Mouse (Mus musculus): ENCODE measurements around the gene Cycs.
"Not testable (repeated sequence)": the region's sequence is repeated elsewhere in the genome, so short reads cannot be mapped to it uniquely, and the experiment has no call there.

Gene Cycs

GRCm38 (mm10) chr6:50566141-50566996 lies at the start of gene Cycs:
TSS of gene Cycs (minus strand) at chr6:50566538.
- DNase-seq (ENCODE audit: low spot score in 2 of 2) = peak; percentile 97 to 99

GRCm38 (mm10) chr6:50601620-50602019 lies 35.3 kb upstream of the Cycs start:
- DNase-seq (ENCODE audit: low spot score in 2 of 2) = no peak

GRCm38 (mm10) chr6:50598560-50598959 lies 32.2 kb upstream of the Cycs start:
- DNase-seq (ENCODE audit: low spot score in 2 of 2) = peak in 1 of 2 experiments; percentile 43

- peak; percentile 94 to 96 for DNase-seq (ENCODE audit: low spot score in 2 of 2)
Measured at GRCm38 (mm10) chr6:50596301-50597211, 30.2 kb upstream of the Cycs start, which contains the start of gene 4921507P07Rik. TSS of gene 4921507P07Rik (minus strand) at chr6:50596632.

- no peak for DNase-seq (ENCODE audit: low spot score in 2 of 2)
Measured at GRCm38 (mm10) chr6:50594372-50594771, 28.0 kb upstream of the Cycs start.

GRCm38 (mm10) chr6:50593334-50593845 lies 27.1 kb upstream of the Cycs start:
- no peak for DNase-seq (ENCODE audit: low spot score in 2 of 2)

GRCm38 (mm10) chr6:50590234-50590633 lies 23.9 kb upstream of the Cycs start:
- no peak for DNase-seq (ENCODE audit: low spot score in 2 of 2)

GRCm38 (mm10) chr6:50588251-50588650 lies 21.9 kb upstream of the Cycs start:
- no peak for DNase-seq (ENCODE audit: low spot score in 2 of 2)

GRCm38 (mm10) chr6:50587412-50587811 lies 21.1 kb upstream of the Cycs start:
- DNase-seq (ENCODE audit: low spot score in 2 of 2) = no peak

- no peak for DNase-seq (ENCODE audit: low spot score in 2 of 2)
Measured at GRCm38 (mm10) chr6:50586316-50586715, 20.0 kb upstream of the Cycs start.

- DNase-seq (ENCODE audit: low spot score in 2 of 2) = no peak
Measured at GRCm38 (mm10) chr6:50585733-50586132, 19.4 kb upstream of the Cycs start.

- DNase-seq (ENCODE audit: low spot score in 2 of 2) = no peak
Measured at GRCm38 (mm10) chr6:50571661-50572060, 5.3 kb upstream of the Cycs start.

GRCm38 (mm10) chr6:50566997-50567255 lies 588 bp upstream of the Cycs start:
- no peak for DNase-seq (ENCODE audit: low spot score in 2 of 2)

- DNase-seq (ENCODE audit: low spot score in 2 of 2) = no peak
Measured at GRCm38 (mm10) chr6:50563651-50564050, 2.7 kb downstream of the Cycs start.

GRCm38 (mm10) chr6:50562421-50562820 lies 3.9 kb downstream of the Cycs start:
- DNase-seq (ENCODE audit: low spot score in 2 of 2) = no peak

GRCm38 (mm10) chr6:50560776-50561175 lies 5.6 kb downstream of the Cycs start:
- DNase-seq (ENCODE audit: low spot score in 2 of 2) = no peak

GRCm38 (mm10) chr6:50558877-50559276 lies 7.5 kb downstream of the Cycs start:
- DNase-seq (ENCODE audit: low spot score in 2 of 2) = no peak

- no peak for DNase-seq (ENCODE audit: low spot score in 2 of 2)
Measured at GRCm38 (mm10) chr6:50557566-50557965, 8.8 kb downstream of the Cycs start.

GRCm38 (mm10) chr6:50554223-50554622 lies 12.1 kb downstream of the Cycs start:
- DNase-seq (ENCODE audit: low spot score in 2 of 2) = not testable (repeated sequence)

- DNase-seq (ENCODE audit: low spot score in 2 of 2) = no peak
Measured at GRCm38 (mm10) chr6:50552881-50553518, 13.3 kb downstream of the Cycs start.

GRCm38 (mm10) chr6:50549791-50550190 lies 16.5 kb downstream of the Cycs start:
- DNase-seq (ENCODE audit: low spot score in 2 of 2) = no peak

- DNase-seq (ENCODE audit: low spot score in 2 of 2) = no peak
Measured at GRCm38 (mm10) chr6:50549051-50549450, 17.3 kb downstream of the Cycs start.

All from urinary bladder, postnatal 36 days (tissue).